Mouse (Mus musculus): ENCODE data around the gene A430005L14Rik. TPM values are rescaled to one million over a fixed set of nuclear protein-coding genes. Genes with fewer than 3 reads are reported as not detected.
"Not testable (repeated sequence)": the region's sequence is repeated elsewhere in the genome, so short reads cannot be mapped to it uniquely, and the experiment has no call there.

A430005L14Rik gene
- polyA plus RNA-seq (2021) = 20.7 TPM

GRCm38 (mm10) chr4:153956569-153957405, at the start of gene A430005L14Rik:
Gene A430005L14Rik (plus strand): TSS chr4:153957237.
- ChIA-PET POLR2A (no interaction called here), CTCF (no interaction called here)
- no peaks in the 10 kb centered on the region for H3K27me3 ChIP-seq
- DNase-seq (ENCODE audit: low read depth, low spot score) (peak; percentile 64), ATAC-seq (peak; percentile 85)
- in situ Hi-C loops (cut with MboI; ENCODE audit: low pct_unique_long_range_greater_than_20kb) = no loop called here
- no peak for TF ChIP-seq CTCF (IDR thresholded peaks at IDR 0.05)

- in situ Hi-C loops (cut with MboI; ENCODE audit: low pct_unique_long_range_greater_than_20kb) = no loop called here
- ChIA-PET POLR2A (no interaction called here), CTCF (no interaction called here)
- DNase-seq (ENCODE audit: low read depth, low spot score) = no peak
- H3K27me3 ChIP-seq = no peaks in the 10 kb centered on the region
- TF ChIP-seq CTCF (IDR thresholded peaks at IDR 0.05) = no peak
- no peak for ATAC-seq
These were observed 49.5 kb upstream of the A430005L14Rik start for GRCm38 (mm10) chr4:153907573-153907972.

- no peaks in the 10 kb centered on the region for H3K27me3 ChIP-seq
- in situ Hi-C loops (cut with MboI; ENCODE audit: low pct_unique_long_range_greater_than_20kb) = no loop called here
- POLR2A ChIA-PET = no interaction called here
- no peak for TF ChIP-seq CTCF (IDR thresholded peaks at IDR 0.05)
- ATAC-seq = no peak
- DNase-seq (ENCODE audit: low read depth, low spot score) = no peak
- CTCF ChIA-PET = no interaction called here
These were observed 43.4 kb upstream of the A430005L14Rik start for GRCm38 (mm10) chr4:153913635-153914034.

- TF ChIP-seq CTCF (IDR thresholded peaks at IDR 0.05) = no peak
- no peaks in the 10 kb centered on the region for H3K27me3 ChIP-seq
- ATAC-seq = no peak
- ChIA-PET POLR2A (no interaction called here), CTCF (no interaction called here)
- in situ Hi-C loops (cut with MboI; ENCODE audit: low pct_unique_long_range_greater_than_20kb) = no loop called here
- no peak for DNase-seq (ENCODE audit: low read depth, low spot score)
These were observed 39.1 kb upstream of the A430005L14Rik start for GRCm38 (mm10) chr4:153917773-153918500.

GRCm38 (mm10) chr4:153920517-153921233, 36.4 kb upstream of the A430005L14Rik start:
- in situ Hi-C loops (cut with MboI; ENCODE audit: low pct_unique_long_range_greater_than_20kb) = no loop called here
- TF ChIP-seq CTCF (IDR thresholded peaks at IDR 0.05) = no peak
- H3K27me3 ChIP-seq = no peaks in the 10 kb centered on the region

GRCm38 (mm10) chr4:153922090-153922489, 34.9 kb upstream of the A430005L14Rik start:
- H3K27me3 ChIP-seq; in situ Hi-C loops (cut with MboI; ENCODE audit: low pct_unique_long_range_greater_than_20kb); POLR2A ChIA-PET; CTCF ChIA-PET; DNase-seq (ENCODE audit: low read depth, low spot score); ATAC-seq: not testable (repeated sequence)

More at GRCm38 (mm10) chr4:153920517-153921233, 36.4 kb upstream of the A430005L14Rik start:
- ATAC-seq (no peak), DNase-seq (ENCODE audit: low read depth, low spot score) (no peak)
- CTCF ChIA-PET = no interaction called here
- POLR2A ChIA-PET = no interaction called here

- ChIA-PET POLR2A (no interaction called here), CTCF (no interaction called here)
- ATAC-seq (no peak), DNase-seq (ENCODE audit: low read depth, low spot score) (no peak)
- H3K27me3 ChIP-seq = peaks cover 4% of the 10 kb centered on the region
- in situ Hi-C loops (cut with MboI; ENCODE audit: low pct_unique_long_range_greater_than_20kb) = no loop called here
- TF ChIP-seq CTCF (IDR thresholded peaks at IDR 0.05) = no peak
These were observed 28.2 kb upstream of the A430005L14Rik start for GRCm38 (mm10) chr4:153928772-153929299.

- ChIA-PET CTCF (no interaction called here), POLR2A (no interaction called here)
- in situ Hi-C loops (cut with MboI; ENCODE audit: low pct_unique_long_range_greater_than_20kb) = no loop called here
- ATAC-seq = no peak
- no peak for DNase-seq (ENCODE audit: low read depth, low spot score)
- TF ChIP-seq CTCF (IDR thresholded peaks at IDR 0.05) = no peak
- H3K27me3 ChIP-seq = peaks cover 4% of the 10 kb centered on the region
These were observed 27.6 kb upstream of the A430005L14Rik start for GRCm38 (mm10) chr4:153929425-153929824.

GRCm38 (mm10) chr4:153929921-153930320, 27.1 kb upstream of the A430005L14Rik start:
- DNase-seq (ENCODE audit: low read depth, low spot score) = no peak
- CTCF ChIA-PET = no interaction called here
- POLR2A ChIA-PET = no interaction called here
- no peak for ATAC-seq
- TF ChIP-seq CTCF (IDR thresholded peaks at IDR 0.05) = no peak
- in situ Hi-C loops (cut with MboI; ENCODE audit: low pct_unique_long_range_greater_than_20kb) = no loop called here
- peaks cover 4% of the 10 kb centered on the region for H3K27me3 ChIP-seq

GRCm38 (mm10) chr4:153943243-153943642, 13.8 kb upstream of the A430005L14Rik start:
- no peaks in the 10 kb centered on the region for H3K27me3 ChIP-seq
- ATAC-seq (no peak), DNase-seq (ENCODE audit: low read depth, low spot score) (no peak)
- ChIA-PET POLR2A (no interaction called here), CTCF (no interaction called here)
- in situ Hi-C loops (cut with MboI; ENCODE audit: low pct_unique_long_range_greater_than_20kb) = no loop called here
- TF ChIP-seq CTCF (IDR thresholded peaks at IDR 0.05) = peak; percentile 59

GRCm38 (mm10) chr4:153944261-153944660, 12.8 kb upstream of the A430005L14Rik start:
- no peak for DNase-seq (ENCODE audit: low read depth, low spot score)
- no peaks in the 10 kb centered on the region for H3K27me3 ChIP-seq
- CTCF ChIA-PET = no interaction called here
- in situ Hi-C loops (cut with MboI; ENCODE audit: low pct_unique_long_range_greater_than_20kb) = no loop called here
- no peak for TF ChIP-seq CTCF (IDR thresholded peaks at IDR 0.05)
- POLR2A ChIA-PET = no interaction called here
- ATAC-seq = no peak

All from Patski (cell line).